Mouse (Mus musculus) liver, embryonic 11.5 days (tissue): ENCODE data around the gene Gm10719. TPM values are rescaled to one million over a fixed set of nuclear protein-coding genes. Genes with fewer than 3 reads are reported as not detected.
"Not testable (repeated sequence)": the region's sequence is repeated elsewhere in the genome, so short reads cannot be mapped to it uniquely, and the experiment has no call there.

Experiments used
- ATAC-seq: fragments of 200-750 bp; cut with Nextera tagmentation; replicated peaks from 2 replicates; pipeline ENCODE4 v1.8.0; 2017; ENCODE audit warnings: moderate number of reproducible peaks, mild to moderate bottlenecking, moderate TSS enrichment, moderate library complexity; ENCODE audit not compliant: low FRiP score
- DNase-seq: peaks from one replicate; pipeline ENCODE4 v3.0.0-alpha.2; 2017; ENCODE audit warnings: low spot score
- H3K27ac ChIP-seq: fragments of 300-500 bp; sonication (generic); 2 replicates; pipeline ENCODE4 v1.5.1; 2014; ENCODE audit warnings: mild to moderate bottlenecking, low read depth, low read length, control low read depth
- H3K27me3 ChIP-seq: fragments of 300-500 bp; sonication (generic); replicated peaks from 2 replicates; pipeline ENCODE4 v1.6.1; 2014; ENCODE audit warnings: low read length, mixed read lengths; ENCODE audit not compliant: control insufficient read depth, insufficient read depth
- H3K36me3 ChIP-seq: fragments of 300-500 bp; sonication (generic); 2 replicates; pipeline ENCODE4 v1.6.1; 2014; ENCODE audit warnings: mild to moderate bottlenecking, low read length, moderate library complexity, mixed read lengths; ENCODE audit not compliant: control insufficient read depth, insufficient read depth
- H3K4me1 ChIP-seq: fragments of 300-500 bp; sonication (generic); replicated peaks from 2 replicates; pipeline ENCODE4 v1.6.1; 2014; ENCODE audit warnings: low read length, mixed read lengths; ENCODE audit not compliant: control insufficient read depth, insufficient read depth
- H3K4me2 ChIP-seq: fragments of 300-500 bp; sonication (generic); 2 replicates; pipeline ENCODE4 v1.6.1; 2014; ENCODE audit warnings: mild to moderate bottlenecking, control low read depth, moderate library complexity
- H3K4me3 ChIP-seq: fragments of 300-500 bp; sonication (generic); 2 replicates; pipeline ENCODE4 v1.5.1; 2014; ENCODE audit warnings: low read depth, low read length, control low read depth
- H3K9ac ChIP-seq: fragments of 300-500 bp; sonication (generic); 2 replicates; pipeline ENCODE4 v1.6.1; 2014; ENCODE audit warnings: low read depth, low read length, control low read depth
- H3K9me3 ChIP-seq: fragments of 300-500 bp; sonication (generic); 2 replicates; pipeline ENCODE4 v1.6.1; 2016; ENCODE audit warnings: low read length, inconsistent platforms, mixed read lengths; ENCODE audit not compliant: control insufficient read depth
- WGBS: fragments of 180-500 bp; shearing (Covaris S2); extraction: QIAGEN DNeasy Blood & Tissue Kit; methylation state at CpG from one replicate; pipeline ENCODE4 v1.1.7; 2014; 5-methylcytosine and 5-hydroxymethylcytosine counted together
- polyA plus RNA-seq: library from polyadenylated mRNA; unstranded; fragments of >200 nt; fragmentation: Nextera tagmentation; extraction: Ambion mirVana; gene quantifications from 2 replicates; pipeline ENCODE4 v1.2.1, GENCODE M21; 2014

Gm10719 gene
- polyA plus RNA-seq, 1 experiment from 2014 or later: not detected

- not testable (repeated sequence) for H3K4me1 ChIP-seq, H3K9ac ChIP-seq, H3K27me3 ChIP-seq, H3K4me3 ChIP-seq, H3K27ac ChIP-seq, DNase-seq, H3K36me3 ChIP-seq, H3K4me2 ChIP-seq, ATAC-seq, H3K9me3 ChIP-seq
- WGBS: 88% methylated on average over 2 of the region's 7 CpGs
These were observed 5.1 kb upstream of the Gm10719 start for GRCm38 (mm10) chr9:3012054-3012621.

GRCm38 (mm10) chr9:3012733-3013279 lies 4.4 kb upstream of the Gm10719 start, which contains the start of gene Gm10721:
TSS of gene Gm10721 (plus strand) at chr9:3013140.
- H3K27ac ChIP-seq: not testable (repeated sequence)
- peak; percentile 61 for ATAC-seq

GRCm38 (mm10) chr9:3015354-3015753 lies 1.9 kb upstream of the Gm10719 start, which contains the start of gene Gm10720:
TSS of gene Gm10720 (plus strand) at chr9:3015654.
- H3K4me3 ChIP-seq, H3K27ac ChIP-seq, H3K4me1 ChIP-seq, H3K9me3 ChIP-seq, H3K36me3 ChIP-seq, ATAC-seq, H3K27me3 ChIP-seq, H3K9ac ChIP-seq, H3K4me2 ChIP-seq, DNase-seq: not testable (repeated sequence)
- 59% methylated on average over 4 of the region's 9 CpGs for WGBS

More at GRCm38 (mm10) chr9:3012733-3013279, 4.4 kb upstream of the Gm10719 start, which contains the start of gene Gm10721:
- not testable (repeated sequence) for H3K9me3 ChIP-seq, H3K27me3 ChIP-seq, H3K9ac ChIP-seq, DNase-seq, H3K4me3 ChIP-seq, H3K4me1 ChIP-seq, H3K36me3 ChIP-seq, H3K4me2 ChIP-seq
- no CpG with 5 or more reads among the region's 11 CpGs for WGBS

GRCm38 (mm10) chr9:3015896-3016295 lies 1.3 kb upstream of the Gm10719 start:
- not testable (repeated sequence) for DNase-seq, ATAC-seq, H3K9ac ChIP-seq, H3K4me1 ChIP-seq, H3K36me3 ChIP-seq, H3K4me3 ChIP-seq, H3K9me3 ChIP-seq, H3K4me2 ChIP-seq, H3K27me3 ChIP-seq, H3K27ac ChIP-seq
- WGBS: 67% methylated on average over 4 of the region's 6 CpGs

- 63% methylated on average over 9 of the region's 9 CpGs for WGBS
- DNase-seq, H3K4me3 ChIP-seq, H3K4me2 ChIP-seq, H3K9me3 ChIP-seq, H3K27ac ChIP-seq, H3K9ac ChIP-seq, H3K27me3 ChIP-seq, ATAC-seq, H3K4me1 ChIP-seq, H3K36me3 ChIP-seq: not testable (repeated sequence)
These were observed 1.7 kb downstream of the Gm10719 start for GRCm38 (mm10) chr9:3018944-3019343.

- H3K4me3 ChIP-seq, H3K27me3 ChIP-seq, H3K4me1 ChIP-seq, H3K36me3 ChIP-seq, ATAC-seq, DNase-seq, H3K9ac ChIP-seq, H3K27ac ChIP-seq, H3K9me3 ChIP-seq, H3K4me2 ChIP-seq: not testable (repeated sequence)
- WGBS: 73% methylated on average over 11 of the region's 19 CpGs
These were observed 2.9 kb downstream of the Gm10719 start for GRCm38 (mm10) chr9:3019835-3020727.

GRCm38 (mm10) chr9:3022316-3023008 lies 5.3 kb downstream of the Gm10719 start:
- not testable (repeated sequence) for H3K4me1 ChIP-seq, H3K27me3 ChIP-seq, H3K36me3 ChIP-seq, ATAC-seq, H3K27ac ChIP-seq, DNase-seq, H3K4me2 ChIP-seq, H3K4me3 ChIP-seq, H3K9me3 ChIP-seq, H3K9ac ChIP-seq
- WGBS: 63% methylated on average over 9 of the region's 13 CpGs

- ATAC-seq, H3K4me3 ChIP-seq, H3K4me1 ChIP-seq, H3K4me2 ChIP-seq, H3K36me3 ChIP-seq, H3K27me3 ChIP-seq, H3K9ac ChIP-seq, H3K27ac ChIP-seq, DNase-seq, H3K9me3 ChIP-seq: not testable (repeated sequence)
- WGBS: 69% methylated on average over 9 of the region's 13 CpGs
These were observed 6.2 kb downstream of the Gm10719 start, which contains the start of gene Gm10718 for GRCm38 (mm10) chr9:3023312-3023984. TSS of gene Gm10718 (plus strand) at chr9:3023547.
